Mouse (Mus musculus) C2C12 (cell line): ENCODE measurements at regions not wholly inside any gene's neighbourhood (a gene's known extent, or its start where the extent isn't known, plus 50 kb on each side); places are given as distances from the start of the nearest gene placed in this dataset.

Experiments
- CEBPB ChIP-seq: IDR thresholded peaks from one replicate; pipeline ENCODE4 v1.6.1; 2011; ENCODE audit warnings: low read depth, mild to moderate bottlenecking, control low read depth, moderate library complexity
- CTCF ChIP-seq: IDR thresholded peaks from one replicate; pipeline ENCODE4 v1.5.1; 2011; ENCODE audit not compliant: control insufficient read depth, insufficient read depth, insufficient read length
- FOSL1 ChIP-seq: IDR thresholded peaks from one replicate; pipeline ENCODE4 v1.8.0; 2011; ENCODE audit warnings: mild to moderate bottlenecking, low read length; ENCODE audit not compliant: poor library complexity, insufficient read depth, severe bottlenecking
- MAX ChIP-seq: IDR thresholded peaks from one replicate; pipeline ENCODE4 v1.6.1; 2011; ENCODE audit warnings: mild to moderate bottlenecking, control low read depth
- MYOD1 ChIP-seq: IDR thresholded peaks from one replicate; pipeline ENCODE4 v1.6.1; 2011; ENCODE audit warnings: low read depth; ENCODE audit not compliant: control insufficient read depth, insufficient read length
- MYOG ChIP-seq: IDR thresholded peaks from one replicate; pipeline ENCODE4 v1.6.1; 2011; ENCODE audit not compliant: control insufficient read depth, insufficient read length; ENCODE audit errors: extremely low read depth
- USF1 ChIP-seq: IDR thresholded peaks from one replicate; pipeline ENCODE4 v1.6.1; 2011; ENCODE audit warnings: low read depth, mild to moderate bottlenecking, control low read depth, moderate library complexity

DNA sequence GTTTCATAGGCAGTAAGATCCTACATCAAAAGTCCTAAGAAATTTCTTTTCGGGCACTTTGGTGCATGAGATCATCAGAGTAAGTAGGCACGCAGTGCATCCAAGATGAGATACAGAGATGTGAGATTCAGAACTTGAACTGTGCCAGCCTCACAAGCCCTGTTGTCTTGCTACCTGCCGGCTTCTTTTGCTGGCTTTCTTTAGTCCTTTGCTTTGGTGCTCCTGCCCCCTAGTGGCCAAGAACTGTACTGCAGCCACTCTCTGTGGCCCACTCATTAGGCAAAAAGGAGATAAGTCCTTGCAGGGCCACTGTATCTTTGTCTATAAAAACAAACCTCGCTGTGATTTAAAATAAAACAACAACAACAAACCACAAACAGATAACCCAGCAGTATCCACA, 77.5 kb downstream of the Pttg1 start:
- TF ChIP-seq CTCF: peak; percentile 67
- no peak for TF ChIP-seq CEBPB
- TF ChIP-seq USF1: no peak
- TF ChIP-seq MYOD1: no peak
- no peak for TF ChIP-seq MYOG
- no peak for TF ChIP-seq MAX
- no peak for TF ChIP-seq FOSL1
